ENCODE assay signal across 9 mouse cellular contexts in the genomic region with DNA sequence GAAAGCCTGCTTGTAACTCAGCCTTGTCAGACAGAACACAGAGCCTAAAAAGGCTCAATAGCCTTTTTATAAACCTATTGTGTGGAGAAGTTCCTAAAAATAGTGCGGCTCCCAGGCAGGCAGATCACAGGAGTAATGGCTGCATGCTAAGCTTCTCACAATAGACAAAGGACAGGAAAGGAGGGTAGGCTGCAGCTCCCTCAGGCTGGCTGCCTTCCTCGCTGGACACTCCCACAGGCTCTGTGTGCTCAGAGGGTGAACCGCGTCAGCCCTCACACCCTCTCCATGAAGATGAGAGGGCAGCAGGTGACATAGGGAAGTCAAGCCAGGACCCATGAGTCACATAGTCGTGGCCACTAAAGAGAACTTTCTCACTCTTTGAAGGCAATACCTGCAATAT. TPM values are rescaled to one million over a fixed set of nuclear protein-coding genes. Genes with fewer than 3 reads are reported as not detected.
DNase-seq lines count a peak whose midpoint lies in the region; TF ChIP-seq lines count a peak whose summit lies in the region.
"Had no signal": no experiment of that assay in that cellular context is flagged by ENCODE, and none has a peak within 500 bp of the region (broad histone marks: within the 10 kb centered on the region; RNA-seq: fewer than 3 reads in every experiment).

No protein-coding gene starts in this region.

- no peak overlapping the region for H3K4me3 ChIP-seq in cortical plate, adult 2 months (ENCODE audit: insufficient read depth, low read length)
- H3K4me3 ChIP-seq: neural tube, embryonic 12.5 days had no signal

- DNase-seq in embryo, embryonic 11 days, result peak; percentile 58
- DNase-seq in embryo, embryonic 9.5 days (ENCODE audit: extremely low spot score), result no peak
- peak; percentile 50 to 66 for DNase-seq in heart, postnatal 10 days
- DNase-seq in lung, postnatal 36 days, result peak; percentile 66
- DNase-seq in yolk sac, embryonic 10.5 days (ENCODE audit: low spot score), result no peak
- DNase-seq in thymus, postnatal 25 days, result no peak
- no peak for DNase-seq in left cerebral cortex, postnatal 36 days (ENCODE audit: low spot score in 2 of 2)

- TF ChIP-seq CTCF in cortical plate, adult 2 months (IDR thresholded peaks at IDR 0.05; ENCODE audit: extremely low read depth, insufficient read depth, low read length), result no peak

- H3K27ac ChIP-seq in cortical plate, adult 2 months (ENCODE audit: insufficient read depth, low read length), result peak overlapping the region; percentile 78
- H3K27ac ChIP-seq: neural tube, embryonic 12.5 days had no signal

- intact Hi-C loops in heart, postnatal 10 days (cut with DNase I), result loop anchor here (2.0 kb wide), 1 partner anchor 53 kb away; no protein-coding TSS in a partner anchor
- intact Hi-C loops in left cerebral cortex, postnatal 36 days (cut with DNase I), result no loop called here

- no peak for TF ChIP-seq POLR2A in cortical plate, adult 2 months (IDR thresholded peaks at IDR 0.05; ENCODE audit: extremely low read depth, insufficient read depth, low read length)

- peaks cover 12% of the 10 kb centered on the region for H3K4me1 ChIP-seq in cortical plate, adult 2 months (ENCODE audit: control insufficient read depth, insufficient read depth, low read length)

RNA-seq across cellular contexts. Expression of a gene that starts 55.7 kb away (rescaled TPM):
- 22.7 and 26.5 TPM in 2 replicates for polyA plus RNA-seq in cortical plate, adult 2 months (2012; rRNA removed)
- total RNA-seq in heart, postnatal 10 days (2021), result 10 to 100 TPM; 52.7 to 67.3 TPM
- 10 to 100 TPM; 39.6 to 42.0 TPM for total RNA-seq in left cerebral cortex, postnatal 36 days (2021)

Comparison
In these comparisons a context has a peak if more than half of its experiments do, and no peak if none do; other contexts are left out.
1. DNase-seq: peak in embryo, embryonic 11 days (single experiment), heart, postnatal 10 days (2 of 2) and lung, postnatal 36 days (single experiment); none in embryo, embryonic 9.5 days (single experiment), yolk sac, embryonic 10.5 days (single experiment), thymus, postnatal 25 days (single experiment) and left cerebral cortex, postnatal 36 days (0 of 2).